Mouse (Mus musculus) CH12.LX (cell line): ENCODE results near the gene Gucy1b1. TPM values are rescaled to one million over a fixed set of nuclear protein-coding genes. Genes with fewer than 3 reads are reported as not detected.

ENCODE experiments used
- DNase-seq: peaks from one replicate; pipeline ENCODE4 v3.0.0-alpha.2; 2013; ENCODE audit errors: extremely low read depth
- H3K27ac ChIP-seq: 2 replicates; pipeline ENCODE4 v1.5.1; 2012; ENCODE audit warnings: low read depth, mild to moderate bottlenecking, control low read depth, moderate library complexity; ENCODE audit not compliant: insufficient read depth
- H3K27me3 ChIP-seq: replicated peaks from 2 replicates; pipeline ENCODE3; 2012; ENCODE audit warnings: inconsistent platforms
- H3K36me3 ChIP-seq, 2 experiments: replicated peaks in 1 of 2; 2 replicates each; pipeline versions ENCODE3 to v1.6.1; 2012; ENCODE audit warnings: inconsistent platforms in 1 of 2, low read length in 1 of 2, mild to moderate bottlenecking in 1 of 2, mixed read lengths in 1 of 2, moderate library complexity in 1 of 2; ENCODE audit not compliant: control insufficient read depth in 1 of 2, insufficient read depth in 1 of 2
- H3K4me1 ChIP-seq, 2 experiments: 2 replicates each; pipeline ENCODE4 v1.6.1; 2012; ENCODE audit warnings: inconsistent platforms in 1 of 2, moderate library complexity in 1 of 2; ENCODE audit not compliant: insufficient read depth in 2 of 2, control insufficient read depth in 1 of 2
- H3K4me2 ChIP-seq: 2 replicates; pipeline ENCODE4 v1.6.1; 2012; ENCODE audit warnings: low read depth, mild to moderate bottlenecking, control low read depth; ENCODE audit not compliant: poor library complexity, insufficient read depth, severe bottlenecking
- H3K4me3 ChIP-seq, 3 experiments: fragments of 150-350 bp in 1 of 3; sonication (generic) in 1 of 3; replicated peaks in 1 of 3; 2 replicates each; pipeline versions ENCODE3 to v1.5.1; 2011 to 2012; ENCODE audit warnings: low read depth in 2 of 3, low read length in 2 of 3, mild to moderate bottlenecking in 2 of 3, moderate library complexity in 2 of 3, control low read depth in 1 of 3, improper control_type of control experiment in 1 of 3, inconsistent platforms in 1 of 3, mixed read lengths in 1 of 3; ENCODE audit not compliant: poor library complexity in 1 of 3
- H3K79me2 ChIP-seq: replicated peaks from 2 replicates; pipeline ENCODE4 v1.6.1; 2012; ENCODE audit warnings: mild to moderate bottlenecking, moderate library complexity; ENCODE audit not compliant: control insufficient read depth, poor library complexity, insufficient read depth, severe bottlenecking; ENCODE audit errors: extremely low read depth
- H3K9ac ChIP-seq: 2 replicates; pipeline ENCODE4 v1.6.1; 2012; ENCODE audit warnings: low read depth, mild to moderate bottlenecking, control low read depth, moderate library complexity; ENCODE audit not compliant: insufficient read depth
- H3K9me3 ChIP-seq: replicated peaks from 2 replicates; pipeline ENCODE3; 2012; ENCODE audit warnings: low read length, inconsistent platforms, mixed read lengths
- CHD1 ChIP-seq: IDR thresholded peaks from 2 replicates; pipeline ENCODE4 v1.6.1; 2012; ENCODE audit warnings: low read depth, low read length, improper control_type of control experiment, inconsistent platforms
- CTCF ChIP-seq, 2 experiments: IDR thresholded peaks in 1 of 2; conservative IDR thresholded peaks in 1 of 2; 2 replicates each; pipeline ENCODE4 v1.5.1; 2011 to 2012; ENCODE audit warnings: low read depth in 2 of 2, low read length in 2 of 2, improper control_type of control experiment in 1 of 2, inconsistent platforms in 1 of 2, mild to moderate bottlenecking in 1 of 2, moderate library complexity in 1 of 2
- E2F4 ChIP-seq: IDR thresholded peaks from 2 replicates; pipeline ENCODE4 v1.6.1; 2011; ENCODE audit warnings: low read depth, low read length, improper control_type of control experiment; ENCODE audit not compliant: insufficient replicate concordance
- EP300 ChIP-seq: IDR thresholded peaks from 2 replicates; pipeline ENCODE4 v1.6.1; 2011; ENCODE audit warnings: low read length, improper control_type of control experiment
- JUN ChIP-seq: IDR thresholded peaks from 2 replicates; pipeline ENCODE4 v1.6.1; 2011; ENCODE audit warnings: low read depth, mild to moderate bottlenecking, low read length, improper control_type of control experiment, moderate library complexity; ENCODE audit not compliant: insufficient read depth
- JUND ChIP-seq: conservative IDR thresholded peaks from 2 replicates; pipeline ENCODE4 v1.6.1; 2011; ENCODE audit warnings: low read depth, low read length, improper control_type of control experiment
- MAFK ChIP-seq: IDR thresholded peaks from 2 replicates; pipeline ENCODE4 v1.6.1; 2011; ENCODE audit warnings: low read length, improper control_type of control experiment; ENCODE audit not compliant: insufficient replicate concordance
- MAX ChIP-seq: IDR thresholded peaks from 2 replicates; pipeline ENCODE4 v1.6.1; 2011; ENCODE audit warnings: low read length, improper control_type of control experiment
- MYC ChIP-seq: IDR thresholded peaks from 2 replicates; pipeline ENCODE4 v1.6.1; 2011; ENCODE audit warnings: low read depth, mild to moderate bottlenecking, improper control_type of control experiment, low read length
- NELFE ChIP-seq: IDR thresholded peaks from 2 replicates; pipeline ENCODE4 v1.6.1; 2011; ENCODE audit warnings: low read depth, low read length, improper control_type of control experiment
- NRF1 ChIP-seq: IDR thresholded peaks from 2 replicates; pipeline ENCODE4 v1.6.1; 2014; ENCODE audit warnings: low read depth, mild to moderate bottlenecking, inconsistent platforms, low read length, improper control_type of control experiment, moderate library complexity
- RCOR1 ChIP-seq: conservative IDR thresholded peaks from 2 replicates; pipeline ENCODE4 v1.6.1; 2012; ENCODE audit warnings: low read depth, mild to moderate bottlenecking, inconsistent platforms, low read length, improper control_type of control experiment
- SIN3A ChIP-seq: IDR thresholded peaks from 2 replicates; pipeline ENCODE4 v1.6.1; 2012; ENCODE audit warnings: low read length, improper control_type of control experiment, inconsistent platforms
- TBP ChIP-seq: conservative IDR thresholded peaks from 2 replicates; pipeline ENCODE4 v1.6.1; 2011; ENCODE audit warnings: low read depth, low read length, improper control_type of control experiment
- TCF12 ChIP-seq: IDR thresholded peaks from 2 replicates; pipeline ENCODE4 v1.6.1; 2014; ENCODE audit warnings: low read depth, mild to moderate bottlenecking, inconsistent platforms, low read length, improper control_type of control experiment
- UBTF ChIP-seq: IDR thresholded peaks from 2 replicates; pipeline ENCODE4 v1.6.1; 2012; ENCODE audit warnings: low read depth, mild to moderate bottlenecking, inconsistent platforms, low read length, improper control_type of control experiment, moderate library complexity
- USF1 ChIP-seq: IDR thresholded peaks from 2 replicates; pipeline ENCODE4 v1.6.1; 2014; ENCODE audit warnings: low read depth, mild to moderate bottlenecking, inconsistent platforms, low read length, improper control_type of control experiment
- USF2 ChIP-seq: conservative IDR thresholded peaks from 2 replicates; pipeline ENCODE4 v1.6.1; 2011; ENCODE audit warnings: low read depth, low read length, improper control_type of control experiment
- ZKSCAN1 ChIP-seq: IDR thresholded peaks from 2 replicates; pipeline ENCODE4 v1.6.1; 2012; ENCODE audit warnings: low read depth, inconsistent platforms, low read length, improper control_type of control experiment, borderline replicate concordance
- ZNF384 ChIP-seq: IDR thresholded peaks from 2 replicates; pipeline ENCODE4 v1.6.1; 2012; ENCODE audit warnings: low read depth, low read length, improper control_type of control experiment, inconsistent platforms
- dilution Hi-C: fragments of 300-500 bp; cut with MboI; formaldehyde crosslinking; loops from 2 replicates; pipeline ENCODE4 v1.14.3; 2020; ENCODE audit warnings: low sequenced_read_pairs; ENCODE audit not compliant: extremely low pct_unique_long_range_greater_than_20kb, extremely low pct_ligation_motif_present
- in situ Hi-C: fragments of 300-500 bp; cut with MboI; formaldehyde crosslinking; loops from 3 replicates; pipeline ENCODE4 v1.14.3; 2019; ENCODE audit warnings: low sequenced_read_pairs, low pct_ligation_motif_present, low pct_unique_long_range_greater_than_20kb, mixed read lengths
- polyA plus RNA-seq: library from polyadenylated mRNA; unstranded; fragments of >175 nt; gene quantifications from 2 replicates; pipeline ENCODE4 v1.2.1, GENCODE M21; 2012; ENCODE audit warnings: low read depth; ENCODE audit not compliant: insufficient read length
- total RNA-seq, 2 experiments: library from RNA; depleted of rRNA; stranded (reverse); fragments of 300-350 nt in 1 of 2; fragments of >200 nt in 1 of 2; gene quantifications; 2 replicates each; pipeline ENCODE4 v1.2.3; 2012 to 2014

Gene Gucy1b1
- total and polyA plus RNA-seq, 3 experiments: not detected

- no peaks in the 10 kb centered on the region for H3K36me3 ChIP-seq
- no peak overlapping the region for H3K9ac ChIP-seq
- H3K79me2 ChIP-seq: no peaks in the 10 kb centered on the region
- no peak overlapping the region for H3K4me3 ChIP-seq
- no peak overlapping the region for H3K4me2 ChIP-seq
- DNase-seq: no peak
- no peaks in the 10 kb centered on the region for H3K9me3 ChIP-seq
- dilution Hi-C loops: no loop called here
- in situ Hi-C loops: no loop called here
- no peak for TF ChIP-seq MAFK
- no peak for TF ChIP-seq JUN
- no peak for TF ChIP-seq RCOR1
- TF ChIP-seq JUND: no peak
- no peak for TF ChIP-seq SIN3A
- TF ChIP-seq EP300: no peak
- no peak for TF ChIP-seq USF2
- no peak for TF ChIP-seq MYC
- no peak for TF ChIP-seq UBTF
- TF ChIP-seq E2F4: no peak
- no peak for TF ChIP-seq ZKSCAN1
- TF ChIP-seq TBP: no peak
- no peak for TF ChIP-seq ZNF384
- TF ChIP-seq TCF12: no peak
- TF ChIP-seq CHD1: no peak
- no peak overlapping the region for H3K27ac ChIP-seq
- no peaks in the 10 kb centered on the region for H3K27me3 ChIP-seq
- no peaks in the 10 kb centered on the region; a peak in 1 of 4 replicates for H3K4me1 ChIP-seq
Observed at GRCm38 (mm10) chr3:82104229-82104628, 29.7 kb upstream of the Gucy1b1 start.

- Histone ChIP-seq H3K27me3 (no peaks in the 10 kb centered on the region), H3K4me3 (no peak overlapping the region), H3K4me1 (no peaks in the 10 kb centered on the region), H3K4me2 (no peak overlapping the region), H3K79me2 (no peaks in the 10 kb centered on the region), H3K9ac (no peak overlapping the region), H3K36me3 (no peaks in the 10 kb centered on the region), H3K9me3 (no peaks in the 10 kb centered on the region), H3K27ac (no peak overlapping the region)
- no peak for TF ChIP-seq CTCF (conservative IDR thresholded peaks at IDR 0.05 in 1 of 2, IDR thresholded peaks at IDR 0.05 in 1 of 2; ENCODE audit: low read depth in 2 of 2, low read length in 2 of 2)
- TF ChIP-seq USF1: no peak
- TF ChIP-seq MAX: no peak
- no peak for TF ChIP-seq NELFE
- TF ChIP-seq ZNF384: no peak
- TF ChIP-seq EP300: no peak
- no peak for TF ChIP-seq NRF1
- TF ChIP-seq UBTF: no peak
- in situ Hi-C loops (no loop called here), dilution Hi-C loops (no loop called here)
- no peak for DNase-seq
Observed at GRCm38 (mm10) chr3:82099127-82099526, 24.6 kb upstream of the Gucy1b1 start.
